Mouse (Mus musculus): Measurements from ENCODE around the gene Tomm40.

- TF ChIP-seq GATA1 (IDR thresholded peaks at IDR 0.05; ENCODE audit: low read length) (no peak), TAL1 (IDR thresholded peaks at IDR 0.05; ENCODE audit: low read length) (no peak)
Observed at GRCm38 (mm10) chr7:19691434-19691833, 23.8 kb downstream of the Tomm40 start.

Measured in erythroblast, embryonic 14.5 days (primary cell).